Mouse (Mus musculus): ENCODE measurements around the gene 1110008P14Rik.

1110008P14Rik gene

DNA sequence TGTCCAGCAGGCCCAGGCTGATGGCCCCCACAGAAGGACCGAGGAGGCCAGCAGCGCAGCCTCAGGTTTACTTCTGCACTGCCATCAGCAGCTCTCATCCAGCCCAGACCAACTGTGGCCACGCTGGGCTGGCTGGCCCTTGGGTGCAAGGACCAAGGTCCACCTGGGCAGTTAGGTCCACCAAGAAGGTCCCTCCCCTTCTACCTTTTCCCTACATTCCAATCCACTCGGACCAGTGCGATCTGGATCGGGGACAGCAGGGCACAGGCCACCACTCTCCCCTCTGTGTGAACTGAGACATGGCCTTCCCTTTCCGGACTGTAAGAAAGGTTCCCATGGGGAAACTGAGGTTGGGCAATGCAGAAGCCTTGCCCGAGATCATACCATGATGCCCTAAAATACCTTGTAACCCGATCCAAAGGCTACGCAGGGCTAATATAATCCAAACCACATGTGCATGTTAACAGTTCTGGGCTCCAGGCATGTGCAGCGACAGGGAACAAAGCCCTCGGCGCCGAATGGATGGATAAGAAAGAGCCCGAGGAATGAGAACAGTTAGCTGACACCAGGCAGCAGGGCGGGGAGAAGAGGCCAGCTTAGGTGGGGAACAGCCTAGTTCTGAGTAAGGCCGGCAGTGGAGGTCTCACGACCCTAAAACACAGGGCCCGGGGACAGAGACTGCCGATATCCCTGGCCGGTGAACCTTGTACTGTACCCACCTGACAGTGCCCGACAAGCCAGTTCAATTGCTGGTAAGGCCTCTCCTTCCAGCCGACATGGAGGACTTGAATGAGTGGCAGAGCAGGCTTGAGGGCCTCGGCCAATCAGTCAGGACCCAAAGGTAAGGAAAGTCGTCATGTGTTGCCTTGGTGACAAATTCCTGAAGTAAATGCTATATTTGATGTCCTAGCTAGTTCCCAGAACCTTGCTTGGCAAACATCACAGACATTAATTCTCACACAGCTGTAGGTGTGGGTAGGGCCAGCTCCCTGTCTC is 27.0 kb upstream of the 1110008P14Rik start:
- DNase-seq (ENCODE audit: low spot score in 2 of 2) = no peak

DNA sequence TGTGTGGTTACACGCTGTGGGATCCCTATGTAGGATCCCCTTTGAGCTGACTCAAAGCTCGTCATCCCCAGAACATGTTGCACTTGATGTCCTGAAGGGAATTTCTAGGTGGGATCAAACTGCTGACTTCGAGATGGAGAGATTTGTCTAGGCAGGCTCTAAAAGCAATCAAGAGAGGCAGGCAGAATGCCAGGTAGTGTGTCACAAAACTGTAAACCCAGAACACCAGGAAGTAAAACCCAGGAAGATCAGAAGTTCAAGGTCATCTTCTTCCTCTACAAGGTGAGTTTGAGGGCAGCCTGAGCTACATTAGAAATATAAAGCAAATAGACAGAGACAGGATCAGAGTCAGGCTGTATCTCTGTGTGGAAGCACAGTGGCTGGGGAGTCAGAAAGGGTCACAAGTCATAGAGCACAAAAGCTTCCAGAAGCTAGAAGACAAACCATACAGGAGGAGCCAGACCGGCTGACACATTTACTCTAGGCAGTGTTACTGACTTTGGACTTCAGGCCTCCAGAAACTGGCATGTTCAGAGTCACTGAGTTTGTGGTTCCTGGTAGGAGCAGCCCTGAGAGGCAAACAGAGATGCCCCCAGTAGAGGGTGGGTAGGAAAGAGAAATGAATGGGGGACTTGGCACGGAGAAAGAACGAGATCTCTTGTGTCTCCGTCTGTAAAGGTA is 25.5 kb upstream of the 1110008P14Rik start:
- DNase-seq (ENCODE audit: low spot score in 2 of 2) = no peak

- peak; percentile 92 to 95 for DNase-seq (ENCODE audit: low spot score in 2 of 2)
Measured at GRCm38 (mm10) chr2:32404663-32405062, 22.9 kb upstream of the 1110008P14Rik start.

- no peak for DNase-seq (ENCODE audit: low spot score in 2 of 2)
Measured at GRCm38 (mm10) chr2:32396695-32397094, 15.0 kb upstream of the 1110008P14Rik start.

DNA sequence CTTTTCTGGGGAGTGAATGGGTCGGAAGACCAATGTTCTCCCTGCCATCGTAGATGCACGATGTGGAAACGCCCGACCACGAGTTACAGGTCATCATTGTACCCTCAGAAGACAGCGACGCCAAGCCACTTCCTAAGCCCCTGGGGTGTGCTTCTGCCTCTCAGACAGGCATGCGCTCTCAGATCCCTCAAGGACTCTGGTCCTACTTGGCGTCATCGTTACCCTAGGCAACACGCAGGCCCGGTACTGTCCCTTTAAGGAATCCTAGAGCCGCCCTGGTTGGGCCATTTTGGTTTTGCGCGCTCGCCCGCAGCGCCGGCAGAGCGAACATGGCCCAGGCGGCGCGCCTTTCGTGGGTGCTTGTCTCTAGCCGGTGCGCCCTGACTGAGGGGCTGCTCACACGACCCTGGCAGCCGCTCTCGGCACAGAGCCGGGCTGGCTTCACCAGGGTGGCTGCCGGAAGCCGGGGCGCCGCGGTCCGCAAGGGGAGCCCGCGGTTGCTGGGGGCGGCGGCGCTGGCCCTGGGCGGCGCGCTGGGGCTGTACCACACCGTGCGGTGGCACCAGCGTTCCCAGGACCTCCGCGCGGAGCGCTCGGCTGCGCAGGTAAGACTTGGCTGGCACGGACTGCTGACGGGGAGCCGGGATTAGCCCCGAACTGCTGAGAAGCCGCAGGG is 14.3 kb upstream of the 1110008P14Rik start:
- DNase-seq (ENCODE audit: low spot score in 2 of 2) = peak; percentile 84 to 87

- peak; percentile 87 to 92 for DNase-seq (ENCODE audit: low spot score in 2 of 2)
Measured at GRCm38 (mm10) chr2:32395484-32395945, 13.8 kb upstream of the 1110008P14Rik start, which contains the start of gene Ptges2. Gene Ptges2 (plus strand): TSS chr2:32395896.

GRCm38 (mm10) chr2:32394973-32395372 is 13.2 kb upstream of the 1110008P14Rik start:
- DNase-seq (ENCODE audit: low spot score in 2 of 2) = peak; percentile 16 to 39

DNA sequence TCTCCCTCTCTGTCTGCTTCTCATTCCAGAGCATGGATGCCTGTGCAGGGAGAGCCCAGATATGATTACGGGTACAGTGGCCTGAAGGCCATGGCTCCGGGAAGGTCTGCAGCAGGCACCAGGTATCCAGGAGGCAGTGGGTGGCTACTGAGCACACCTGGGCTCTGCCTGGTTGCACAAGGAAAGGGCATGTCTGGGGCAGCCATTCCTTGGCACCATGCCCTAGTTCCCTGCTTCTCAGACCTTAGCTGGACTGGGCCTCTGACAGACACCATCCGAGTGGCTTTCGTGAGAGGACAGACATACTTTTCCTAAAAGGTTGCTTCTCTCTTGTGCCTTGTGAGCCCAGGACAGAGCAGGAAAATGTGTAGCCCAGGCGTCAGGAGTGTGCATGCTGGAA is 10.3 kb upstream of the 1110008P14Rik start:
- DNase-seq (ENCODE audit: low spot score in 2 of 2) = no peak

DNA sequence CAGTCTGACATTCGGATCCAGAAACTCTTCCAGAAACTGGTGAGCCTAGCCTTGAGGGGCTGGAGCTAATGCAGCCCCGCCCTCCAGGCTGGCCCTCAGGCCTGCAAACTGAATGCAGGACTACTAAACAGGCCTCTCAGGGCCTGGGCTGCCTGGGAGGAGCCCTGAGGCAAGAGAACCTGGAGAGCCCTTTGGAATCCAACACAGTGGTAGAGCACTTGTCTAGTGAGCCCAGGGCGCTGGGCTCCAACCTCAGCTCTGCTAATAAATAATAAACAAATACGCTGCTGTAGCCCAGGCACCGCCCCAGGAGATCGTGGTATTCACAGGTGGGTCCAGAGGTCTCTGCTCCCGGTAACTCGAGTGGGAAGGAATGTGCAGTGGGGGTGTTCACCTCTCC is 9.1 kb upstream of the 1110008P14Rik start:
- no peak for DNase-seq (ENCODE audit: low spot score in 2 of 2)

GRCm38 (mm10) chr2:32389157-32389556 is 7.4 kb upstream of the 1110008P14Rik start:
- no peak for DNase-seq (ENCODE audit: low spot score in 2 of 2)

DNA sequence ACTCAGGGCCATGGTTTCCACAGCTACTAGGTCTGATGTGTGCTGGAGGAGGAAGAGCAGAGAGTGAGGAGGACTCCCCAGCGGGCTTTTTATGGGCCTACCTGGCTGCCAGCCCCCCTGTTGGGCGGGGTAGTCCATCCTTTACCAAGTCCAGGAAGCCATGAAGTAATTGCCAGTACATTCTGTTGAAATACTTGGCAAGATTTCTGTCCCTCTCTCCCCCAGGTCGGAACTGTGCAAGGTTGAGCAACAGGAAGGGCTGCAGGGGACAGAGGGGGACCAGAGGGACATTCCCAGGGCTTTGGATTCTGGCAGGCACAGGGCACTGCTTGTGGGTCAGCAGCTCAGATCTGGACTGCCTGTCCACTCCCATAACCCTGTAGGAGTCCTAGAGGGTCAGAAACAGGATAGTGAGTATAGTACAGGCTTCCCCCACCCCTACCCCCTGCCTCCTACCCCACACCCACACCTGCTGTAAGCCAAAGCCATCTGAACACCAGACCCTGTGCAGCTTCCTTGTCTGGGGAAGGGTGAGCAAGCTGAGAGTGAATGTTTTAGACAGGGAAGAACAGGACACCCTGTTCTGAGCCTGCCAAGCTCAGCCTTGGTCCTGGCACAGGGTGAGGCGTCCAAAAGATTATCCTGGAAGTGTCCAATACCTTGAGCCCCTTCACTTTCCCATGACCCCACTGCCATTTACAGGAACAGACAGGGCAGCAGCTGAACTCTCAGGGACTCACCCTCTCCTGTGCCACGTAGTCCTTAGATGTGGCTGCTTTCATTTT is 6.2 kb upstream of the 1110008P14Rik start, which contains the start of gene Lcn2:
Gene Lcn2, minus strand, starts transcription at position 547 of the 785 bp plus-strand sequence.
- no peak for DNase-seq (ENCODE audit: low spot score in 2 of 2)

- no peak for DNase-seq (ENCODE audit: low spot score in 2 of 2)
Measured at GRCm38 (mm10) chr2:32382689-32383088, 951 bp upstream of the 1110008P14Rik start.

DNA sequence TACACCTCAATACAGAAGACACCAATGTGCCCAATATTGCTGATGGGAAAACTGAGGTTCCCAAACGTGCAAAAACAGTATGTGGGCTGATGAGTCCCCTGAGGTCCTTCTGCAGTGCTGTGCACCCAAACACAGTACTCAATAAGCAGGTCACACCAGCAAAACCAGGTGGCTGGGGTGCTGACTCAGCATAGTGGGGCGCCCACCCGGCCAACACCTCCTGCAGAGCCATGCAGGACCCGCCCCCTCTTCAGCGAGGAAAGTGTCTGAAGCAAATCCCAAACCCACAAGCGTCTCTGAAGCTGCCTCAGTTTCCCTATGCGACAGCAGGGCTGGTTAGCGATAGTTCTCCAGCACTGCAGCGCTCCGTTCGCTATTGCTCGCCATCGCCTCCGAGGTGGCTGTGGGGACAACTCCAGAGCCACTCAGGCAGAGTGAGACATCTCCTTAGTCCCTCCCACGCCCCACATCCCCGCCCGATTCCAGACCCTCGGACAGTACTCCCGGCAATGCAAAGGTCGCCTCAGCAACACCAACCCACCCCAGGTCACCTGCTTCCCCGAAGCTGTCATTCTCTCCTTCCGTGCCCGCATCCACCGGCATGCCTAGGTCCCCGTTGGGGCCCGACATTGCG is 480 bp downstream of the 1110008P14Rik start:
- peak in 1 of 2 experiments; percentile 21 for DNase-seq (ENCODE audit: low spot score in 2 of 2)

DNA sequence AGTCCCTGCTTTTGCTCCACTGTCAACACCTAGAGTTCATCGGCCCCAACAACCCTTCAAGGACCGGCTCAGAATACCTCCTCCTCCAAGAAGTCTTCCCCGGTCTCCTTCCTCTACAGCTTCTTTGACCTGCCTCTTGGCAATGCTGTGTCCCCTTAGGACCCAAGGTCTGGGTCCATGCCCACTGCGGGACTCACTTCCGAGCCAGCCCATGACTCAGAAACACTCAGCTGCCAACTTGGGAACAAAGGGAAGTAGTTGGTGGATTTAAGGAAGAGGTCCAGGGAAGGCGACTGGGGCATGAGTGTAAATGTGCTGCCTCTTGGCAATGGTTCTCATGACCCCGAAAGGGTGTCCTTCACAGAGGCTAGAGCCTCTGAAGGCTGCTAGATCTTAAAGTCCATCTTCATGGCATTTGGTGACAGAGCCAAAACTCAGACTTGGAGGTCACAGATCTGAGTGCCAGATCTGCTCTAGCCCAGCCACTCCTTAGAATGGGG is 1.7 kb downstream of the 1110008P14Rik start:
- no peak for DNase-seq (ENCODE audit: low spot score in 2 of 2)

GRCm38 (mm10) chr2:32376963-32377362 is 4.8 kb downstream of the 1110008P14Rik start:
- DNase-seq (ENCODE audit: low spot score in 2 of 2) = no peak

DNA sequence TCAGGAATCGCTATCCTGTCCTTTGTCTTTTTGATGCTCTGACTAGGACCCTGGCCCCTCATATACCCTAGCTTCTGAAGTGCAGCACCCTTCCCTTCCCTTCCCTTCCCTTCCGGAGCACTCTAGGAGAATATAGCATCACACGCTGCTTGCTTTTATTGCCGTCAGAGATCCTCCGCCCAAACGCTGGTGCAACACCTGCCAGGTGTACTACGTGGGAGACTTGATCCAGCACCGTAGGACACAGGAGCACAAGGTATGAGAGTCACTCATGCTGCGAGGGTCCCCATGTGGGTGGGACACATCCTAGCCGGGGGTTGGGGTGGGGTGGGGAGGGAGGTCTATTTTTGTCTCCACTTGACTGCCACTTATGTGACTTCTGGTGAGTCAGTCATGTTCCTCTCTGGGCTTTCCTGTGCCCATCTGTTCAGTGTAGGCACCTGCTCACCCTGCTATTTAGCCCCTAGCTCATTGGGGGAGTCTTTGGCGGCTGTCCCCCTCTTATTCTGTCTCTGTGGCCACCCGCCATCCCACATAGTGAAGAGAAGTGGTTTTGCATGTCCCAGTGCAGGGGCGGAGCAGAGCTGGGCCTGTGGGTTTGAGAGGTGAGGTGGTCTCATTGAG is 6.3 kb downstream of the 1110008P14Rik start:
- DNase-seq (ENCODE audit: low spot score in 2 of 2) = no peak

GRCm38 (mm10) chr2:32374191-32374590 is 7.5 kb downstream of the 1110008P14Rik start:
- no peak for DNase-seq (ENCODE audit: low spot score in 2 of 2)

DNA sequence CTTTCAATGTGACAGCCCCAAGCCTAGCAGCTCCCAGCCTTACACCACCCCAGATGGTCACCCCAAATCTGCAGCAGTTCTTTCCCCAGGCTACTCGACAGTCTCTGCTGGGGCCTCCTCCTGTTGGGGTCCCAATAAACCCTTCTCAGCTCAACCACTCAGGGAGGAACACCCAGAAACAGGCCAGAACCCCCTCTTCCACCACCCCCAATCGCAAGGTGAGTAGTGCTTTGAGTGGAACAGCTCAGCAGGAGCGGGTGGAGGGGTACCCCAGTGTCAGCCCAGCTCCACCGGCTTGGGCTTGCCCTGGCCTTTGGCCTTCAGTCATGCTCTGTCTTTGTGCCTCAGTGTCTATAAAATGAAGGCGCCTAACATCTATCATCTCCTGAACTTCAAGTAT is 14.4 kb downstream of the 1110008P14Rik start:
- no peak for DNase-seq (ENCODE audit: low spot score in 2 of 2)

DNA sequence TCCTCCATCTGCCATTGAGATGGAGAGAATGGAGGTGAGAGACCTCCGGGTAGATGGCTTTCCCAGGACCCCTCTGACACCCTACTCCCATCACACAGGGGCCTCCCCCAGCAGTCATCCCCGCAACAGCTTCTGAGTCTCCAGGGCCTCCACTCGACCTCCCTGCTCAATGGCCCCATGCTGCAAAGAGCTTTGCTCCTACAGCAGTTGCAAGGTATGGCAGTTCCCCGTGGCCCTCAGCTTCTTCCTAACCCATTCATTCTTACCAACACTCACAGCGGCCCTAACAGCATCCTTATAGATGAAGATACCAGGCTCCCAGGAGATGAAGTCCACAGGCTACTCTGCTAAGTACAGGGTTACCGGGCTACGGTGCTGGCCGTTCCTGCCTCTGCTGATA is 17.6 kb downstream of the 1110008P14Rik start:
- DNase-seq (ENCODE audit: low spot score in 2 of 2) = no peak

Data from natural killer cell, adult 2 months (primary cell).